Mouse (Mus musculus) gastrocnemius, postnatal 10 days (tissue): ENCODE results near the gene Zfp652. TPM values are rescaled to one million over a fixed set of nuclear protein-coding genes. Genes with fewer than 3 reads are reported as not detected.
A peak's percentile ranks its signal among the peaks of the same experiment; 100 is the strongest.

Experiments
- DNase-seq: peaks from one replicate; pipeline ENCODE4 v3.0.0; 2021; ENCODE audit warnings: mixed read lengths
- total RNA-seq, 2 experiments: library from RNA; stranded (reverse); gene quantifications; 2 replicates each; pipeline ENCODE4 v1.2.3; 2021

Gene Zfp652
- total RNA-seq, 2 experiments from 2014 or later, result 51.1 to 54.5 TPM

- DNase-seq, result no peak
Measured at GRCm38 (mm10) chr11:95832129-95833005, 119.9 kb downstream of the Zfp652 start.

GRCm38 (mm10) chr11:95833006-95833570, 120.6 kb downstream of the Zfp652 start:
- DNase-seq, result no peak

- DNase-seq, result no peak
Measured at GRCm38 (mm10) chr11:95833631-95834142, 121.2 kb downstream of the Zfp652 start.

- DNase-seq, result peak; percentile 14
Measured at GRCm38 (mm10) chr11:95834143-95834667, 121.7 kb downstream of the Zfp652 start.

- no peak for DNase-seq
Measured at GRCm38 (mm10) chr11:95834742-95835710, 122.6 kb downstream of the Zfp652 start.

- DNase-seq, result no peak
Measured at GRCm38 (mm10) chr11:95835832-95836231, 123.4 kb downstream of the Zfp652 start.

GRCm38 (mm10) chr11:95836433-95836832, 124.0 kb downstream of the Zfp652 start:
- no peak for DNase-seq

GRCm38 (mm10) chr11:95837059-95837458, 124.6 kb downstream of the Zfp652 start, which contains the start of gene Gngt2:
Gene Gngt2, plus strand, starts transcription at chr11:95837216.
- DNase-seq, result peak; percentile 83

GRCm38 (mm10) chr11:95838598-95838997, 126.1 kb downstream of the Zfp652 start:
- DNase-seq, result no peak

GRCm38 (mm10) chr11:95838999-95839868, 126.8 kb downstream of the Zfp652 start:
- no peak for DNase-seq

GRCm38 (mm10) chr11:95840694-95841497, 128.4 kb downstream of the Zfp652 start:
- DNase-seq, result no peak

GRCm38 (mm10) chr11:95841498-95841830, 129.0 kb downstream of the Zfp652 start:
- no peak for DNase-seq

GRCm38 (mm10) chr11:95842074-95842681, 129.7 kb downstream of the Zfp652 start, which contains the start of gene Abi3:
Gene Abi3, minus strand, starts transcription at chr11:95842476.
- peak; percentile 42 for DNase-seq

GRCm38 (mm10) chr11:95842953-95843352, 130.5 kb downstream of the Zfp652 start:
- DNase-seq, result no peak

- DNase-seq, result no peak
Measured at GRCm38 (mm10) chr11:95843421-95843950, 131.0 kb downstream of the Zfp652 start.

GRCm38 (mm10) chr11:95844935-95845334, 132.5 kb downstream of the Zfp652 start:
- no peak for DNase-seq

GRCm38 (mm10) chr11:95850898-95851297, 138.4 kb downstream of the Zfp652 start:
- DNase-seq, result no peak

GRCm38 (mm10) chr11:95853684-95854083, 141.2 kb downstream of the Zfp652 start:
- peak; percentile 73 for DNase-seq

GRCm38 (mm10) chr11:95857306-95857705, 144.8 kb downstream of the Zfp652 start:
- no peak for DNase-seq
